Mouse (Mus musculus) thymus, adult 2 months (tissue): ENCODE measurements at regions not wholly inside any gene's neighbourhood (a gene's known extent, or its start where the extent isn't known, plus 50 kb on each side); places are given as distances from the start of the nearest gene placed in this dataset.

Source experiments
- DNase-seq: peaks from one replicate; pipeline ENCODE4 v3.0.0; 2021
- H3K27ac ChIP-seq: fragments of 200-500 bp; 2 replicates; pipeline ENCODE4 v1.5.1; 2012; ENCODE audit warnings: low read length, control low read depth; ENCODE audit not compliant: control insufficient read depth, insufficient read depth
- H3K27me3 ChIP-seq: fragments of 200-500 bp; 2 replicates; pipeline ENCODE4 v1.6.1; 2012; ENCODE audit warnings: mild to moderate bottlenecking, low read length, moderate library complexity, mixed read lengths; ENCODE audit not compliant: control insufficient read depth, insufficient read depth
- H3K36me3 ChIP-seq: fragments of 200-500 bp; 2 replicates; pipeline ENCODE4 v1.6.1; 2012; ENCODE audit warnings: mild to moderate bottlenecking, low read length, moderate library complexity; ENCODE audit not compliant: control insufficient read depth, insufficient read depth
- H3K4me1 ChIP-seq: fragments of 200-500 bp; replicated peaks from 2 replicates; pipeline ENCODE4 v1.6.1; 2012; ENCODE audit warnings: low read length; ENCODE audit not compliant: control insufficient read depth, insufficient read depth
- H3K4me3 ChIP-seq: fragments of 200-500 bp; 2 replicates; pipeline ENCODE4 v1.5.1; 2012; ENCODE audit warnings: mild to moderate bottlenecking, low read length, control low read depth, moderate library complexity; ENCODE audit not compliant: control insufficient read depth, insufficient read depth
- CTCF ChIP-seq: fragments of 200-500 bp; IDR thresholded peaks from 2 replicates; pipeline ENCODE4 v1.5.1; 2012; ENCODE audit warnings: mild to moderate bottlenecking, control low read depth, low read length, moderate library complexity, borderline replicate concordance; ENCODE audit not compliant: control insufficient read depth, poor library complexity, insufficient read depth; ENCODE audit errors: extremely low read depth
- POLR2A ChIP-seq: fragments of 200-500 bp; IDR thresholded peaks from 2 replicates; pipeline ENCODE4 v1.6.1; 2012; ENCODE audit warnings: mild to moderate bottlenecking, low read length, control low read depth, moderate library complexity; ENCODE audit not compliant: control insufficient read depth, poor library complexity, insufficient read depth; ENCODE audit errors: extremely low read depth
- WGBS: fragments of 180-500 bp; shearing (Covaris S2); methylation state at CpG from one replicate; pipeline ENCODE4 v1.1.7; 2018; 5-methylcytosine and 5-hydroxymethylcytosine counted together

- Histone ChIP-seq H3K27me3 (no peaks in the 10 kb centered on the region), H3K4me1 (no peaks in the 10 kb centered on the region), H3K27ac (no peak overlapping the region), H3K36me3 (no peaks in the 10 kb centered on the region), H3K4me3 (no peak overlapping the region)
- no peak for TF ChIP-seq CTCF
- no peak for TF ChIP-seq POLR2A
- DNase-seq: no peak
- WGBS: 96% methylated on average over 1 of the region's 1 CpGs
These were observed 118.1 kb upstream of the Auts2 start for GRCm38 (mm10) chr5:132661266-132661665.

GRCm38 (mm10) chr5:132660036-132660435, 116.9 kb upstream of the Auts2 start:
- no peak overlapping the region for H3K4me3 ChIP-seq
- WGBS: 90% methylated on average over 7 of the region's 7 CpGs
- no peaks in the 10 kb centered on the region for H3K36me3 ChIP-seq
- H3K27ac ChIP-seq: no peak overlapping the region
- H3K4me1 ChIP-seq: no peaks in the 10 kb centered on the region
- DNase-seq: no peak
- H3K27me3 ChIP-seq: no peaks in the 10 kb centered on the region
- TF ChIP-seq CTCF (no peak), POLR2A (no peak)

- no peak for DNase-seq
- Histone ChIP-seq H3K27ac (no peak overlapping the region), H3K36me3 (no peaks in the 10 kb centered on the region), H3K4me1 (no peaks in the 10 kb centered on the region), H3K4me3 (no peak overlapping the region), H3K27me3 (no peaks in the 10 kb centered on the region)
- 97% methylated on average over 7 of the region's 7 CpGs for WGBS
- no peak for TF ChIP-seq CTCF
- no peak for TF ChIP-seq POLR2A
These were observed 111.2 kb upstream of the Auts2 start for GRCm38 (mm10) chr5:132654382-132654781.

DNA sequence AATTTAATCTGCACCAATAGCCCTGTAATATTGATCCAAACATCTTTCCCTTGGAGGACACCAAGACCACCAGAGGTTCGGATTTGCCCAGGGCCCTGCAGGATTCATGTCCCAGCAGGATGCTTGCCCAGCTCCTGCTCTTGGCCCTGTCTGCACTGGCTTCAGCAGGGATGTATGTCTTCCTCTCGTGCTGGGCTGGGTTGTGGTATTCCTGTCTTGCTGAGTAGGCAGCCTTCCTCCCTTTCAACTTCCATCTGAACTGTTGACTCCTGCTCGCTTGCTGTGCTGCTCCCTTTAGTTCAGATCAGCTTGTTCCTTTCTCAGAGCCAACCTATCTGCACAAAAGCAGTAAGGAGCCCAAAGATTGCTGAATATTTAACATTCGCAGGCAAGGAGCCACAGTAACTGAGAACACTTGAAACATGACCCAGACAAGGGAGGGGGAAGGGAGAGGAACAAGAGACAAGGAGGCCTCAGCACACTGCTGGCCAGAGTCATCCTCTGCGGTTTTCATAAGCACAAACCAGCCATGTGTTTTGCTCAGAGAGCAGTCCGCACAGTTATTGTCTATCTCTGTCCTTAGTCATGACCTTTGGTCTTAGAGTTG, 110.7 kb upstream of the Auts2 start:
- no peak overlapping the region for H3K4me3 ChIP-seq
- H3K4me1 ChIP-seq: no peaks in the 10 kb centered on the region
- no peaks in the 10 kb centered on the region for H3K27me3 ChIP-seq
- H3K27ac ChIP-seq: no peak overlapping the region
- WGBS: 62% methylated on average over 6 of the region's 6 CpGs
- TF ChIP-seq CTCF: no peak
- DNase-seq: no peak
- H3K36me3 ChIP-seq: no peaks in the 10 kb centered on the region

- H3K27ac ChIP-seq: no peak overlapping the region
- H3K36me3 ChIP-seq: no peaks in the 10 kb centered on the region
- TF ChIP-seq CTCF (no peak), POLR2A (no peak)
- WGBS: 37% methylated on average over 1 of the region's 1 CpGs
- no peaks in the 10 kb centered on the region for H3K27me3 ChIP-seq
- no peaks in the 10 kb centered on the region for H3K4me1 ChIP-seq
- DNase-seq: no peak
- no peak overlapping the region for H3K4me3 ChIP-seq
These were observed 109.1 kb upstream of the Auts2 start for GRCm38 (mm10) chr5:132652201-132652600.

DNA sequence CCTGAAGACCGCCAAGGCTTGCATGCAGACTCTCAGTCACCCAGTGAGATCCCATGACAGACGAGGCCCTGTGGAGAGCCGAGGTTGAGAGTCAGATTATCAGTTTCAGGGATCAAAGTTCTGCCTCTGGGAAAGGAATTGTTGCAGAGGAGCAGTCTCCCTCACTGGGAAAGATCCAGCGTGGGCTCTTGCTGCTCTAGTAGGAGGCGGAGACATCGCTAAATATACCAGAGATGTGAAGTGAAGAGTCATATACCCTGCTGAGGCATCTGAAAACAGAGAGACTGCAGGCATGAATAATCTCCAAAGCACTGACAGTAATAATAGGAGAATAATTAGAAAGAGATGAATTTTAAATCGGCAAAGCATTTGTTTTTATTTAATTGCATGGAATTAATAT, 106.6 kb upstream of the Auts2 start:
- no peaks in the 10 kb centered on the region for H3K27me3 ChIP-seq
- no peak overlapping the region for H3K4me3 ChIP-seq
- DNase-seq: no peak
- no peak overlapping the region for H3K27ac ChIP-seq
- WGBS: 81% methylated on average over 7 of the region's 7 CpGs
- no peaks in the 10 kb centered on the region for H3K36me3 ChIP-seq
- TF ChIP-seq CTCF: no peak
- TF ChIP-seq POLR2A: no peak
- no peaks in the 10 kb centered on the region for H3K4me1 ChIP-seq

GRCm38 (mm10) chr5:132648751-132649150, 105.6 kb upstream of the Auts2 start:
- H3K4me3 ChIP-seq: no peak overlapping the region
- no peaks in the 10 kb centered on the region for H3K27me3 ChIP-seq
- H3K27ac ChIP-seq: no peak overlapping the region
- H3K4me1 ChIP-seq: no peaks in the 10 kb centered on the region
- H3K36me3 ChIP-seq: no peaks in the 10 kb centered on the region
- TF ChIP-seq POLR2A (no peak), CTCF (no peak)
- WGBS: 32% methylated on average over 2 of the region's 2 CpGs
- no peak for DNase-seq
